Mouse (Mus musculus): ENCODE data around the gene Bpifa2. TPM values are rescaled to one million over a fixed set of nuclear protein-coding genes. Genes with fewer than 3 reads are reported as not detected.

Gene Bpifa2
- not detected for total RNA-seq (2023)

GRCm38 (mm10) chr2:154007965-154008364, at the start of gene Bpifa2:
Gene Bpifa2, plus strand, starts transcription at chr2:154008265.

GRCm38 (mm10) chr2:153974582-153974981, 33.5 kb upstream of the Bpifa2 start, which contains the start of gene Bpifa6:
Gene Bpifa6, plus strand, starts transcription at chr2:153974945.

Other genes starting within 250 kb of the Bpifa2 start
- gene Efcab8, start 228.3 kb upstream of the Bpifa2 start, total RNA-seq (2023), result 1 to 10 TPM in 1 of 2 experiments, under 1 TPM in 1; 0.76 to 2.4 TPM
- not detected for gene Sun5, start 137.2 kb upstream of the Bpifa2 start, total RNA-seq (2023)
- gene Bpifb2, start 133.2 kb upstream of the Bpifa2 start, total RNA-seq (2023), result not detected
- not detected for gene Bpifb6, start 107.9 kb upstream of the Bpifa2 start, total RNA-seq (2023)
- not detected for gene Bpifb3, start 90.0 kb upstream of the Bpifa2 start, total RNA-seq (2023)
- gene Bpifb4, start 70.1 kb upstream of the Bpifa2 start, total RNA-seq (2023), result not detected
- not detected for gene Bpifa6, start 33.3 kb upstream of the Bpifa2 start, total RNA-seq (2023)
- not detected for gene Bpifa3, start 122.1 kb downstream of the Bpifa2 start, total RNA-seq (2023)
- not detected for gene Bpifa1, start 134.6 kb downstream of the Bpifa2 start, total RNA-seq (2023)
- gene Bpifa5, start 154.3 kb downstream of the Bpifa2 start, total RNA-seq (2023), result not detected
- not detected for gene Bpifb1, start 182.6 kb downstream of the Bpifa2 start, total RNA-seq (2023)
- not detected for gene Bpifb5, start 215.5 kb downstream of the Bpifa2 start, total RNA-seq (2023)
- gene Bpifb9a, start 249.6 kb downstream of the Bpifa2 start, total RNA-seq (2023), result not detected

Data from T-cell, adult 66 days (primary cell).